Mouse (Mus musculus): Measurements from ENCODE around the gene Gm14391. TPM values are rescaled to one million over a fixed set of nuclear protein-coding genes. Genes with fewer than 3 reads are reported as not detected.
"Not testable (repeated sequence)": the region's sequence is repeated elsewhere in the genome, so short reads cannot be mapped to it uniquely, and the experiment has no call there.

Gene Gm14391
- polyA plus RNA-seq, 1 experiment from 2014 or later = 4.7 TPM

DNA sequence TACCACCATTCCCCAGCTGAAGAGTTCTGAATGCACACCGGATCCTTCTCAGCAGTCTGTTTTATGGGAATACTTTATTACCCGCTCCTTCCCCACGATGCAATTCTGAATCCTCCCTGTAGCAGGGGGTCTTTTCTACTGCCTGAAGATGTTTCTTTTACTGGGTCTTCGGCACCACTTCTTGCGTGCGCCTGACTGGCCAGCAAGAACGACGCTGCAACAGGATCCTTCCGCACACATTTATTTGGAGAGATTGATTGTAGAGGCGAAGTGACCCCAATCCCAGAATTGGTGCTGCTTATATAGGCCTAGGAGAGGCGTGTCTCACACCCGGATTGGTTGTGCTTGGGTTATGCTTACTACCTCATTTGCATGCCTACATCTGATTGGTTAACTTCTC, 41.6 kb downstream of the Gm14391 start:
- DNase-seq (ENCODE audit: low spot score); ATAC-seq (replicated peaks; ENCODE audit: insufficient number of reproducible peaks, low FRiP score, low TSS enrichment, low read depth); H3K27ac ChIP-seq (replicated peaks; ENCODE audit: low read depth, low read length); H3K9me3 ChIP-seq (replicated peaks; ENCODE audit: control insufficient read depth, low read length); H3K27me3 ChIP-seq (ENCODE audit: control insufficient read depth, insufficient read depth, low read length); H3K9ac ChIP-seq (replicated peaks; ENCODE audit: low read length); H3K4me2 ChIP-seq (ENCODE audit: low read depth, low read length); H3K36me3 ChIP-seq (replicated peaks; ENCODE audit: control insufficient read depth, insufficient read depth, low read depth, low read length); H3K4me3 ChIP-seq (ENCODE audit: low read depth, low read length); H3K4me1 ChIP-seq (ENCODE audit: control insufficient read depth, insufficient read depth, low read length): not testable (repeated sequence)
- WGBS = 93% methylated on average over 12 of the region's 12 CpGs

DNA sequence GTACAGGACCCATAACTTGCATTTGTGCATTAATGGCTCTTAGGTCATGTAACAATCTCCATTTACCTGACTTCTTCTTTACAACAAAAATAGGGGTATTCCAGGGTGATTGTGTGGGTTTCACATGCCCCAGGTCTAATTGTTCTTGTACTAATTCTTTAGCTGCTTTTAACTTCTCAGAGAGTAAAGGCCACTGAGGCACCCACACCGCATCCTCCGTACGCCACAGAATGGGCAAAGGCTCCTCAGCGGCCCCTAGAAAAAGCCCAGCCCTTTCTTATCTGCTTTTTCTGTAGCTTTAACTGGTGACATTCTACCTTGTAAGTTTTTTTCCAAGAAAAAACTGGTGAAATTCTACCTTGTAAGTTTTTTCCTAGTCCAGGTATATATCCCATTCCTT, 45.3 kb downstream of the Gm14391 start:
- not testable (repeated sequence) for H3K9me3 ChIP-seq (replicated peaks; ENCODE audit: control insufficient read depth, low read length); H3K4me1 ChIP-seq (ENCODE audit: control insufficient read depth, insufficient read depth, low read length); H3K27me3 ChIP-seq (ENCODE audit: control insufficient read depth, insufficient read depth, low read length); H3K36me3 ChIP-seq (replicated peaks; ENCODE audit: control insufficient read depth, insufficient read depth, low read depth, low read length); H3K9ac ChIP-seq (replicated peaks; ENCODE audit: low read length); DNase-seq (ENCODE audit: low spot score); H3K4me2 ChIP-seq (ENCODE audit: low read depth, low read length); H3K4me3 ChIP-seq (ENCODE audit: low read depth, low read length); ATAC-seq (replicated peaks; ENCODE audit: insufficient number of reproducible peaks, low FRiP score, low TSS enrichment, low read depth); H3K27ac ChIP-seq (replicated peaks; ENCODE audit: low read depth, low read length)
- 80% methylated on average over 4 of the region's 4 CpGs for WGBS

GRCm38 (mm10) chr2:175158642-175159041, 48.1 kb downstream of the Gm14391 start:
- no peak overlapping the region for H3K4me3 ChIP-seq (ENCODE audit: low read depth, low read length)
- H3K27me3 ChIP-seq (ENCODE audit: control insufficient read depth, insufficient read depth, low read length) = no peaks in the 10 kb centered on the region
- H3K36me3 ChIP-seq (replicated peaks; ENCODE audit: control insufficient read depth, insufficient read depth, low read depth, low read length) = no peaks in the 10 kb centered on the region
- H3K27ac ChIP-seq (replicated peaks; ENCODE audit: low read depth, low read length) = no peak overlapping the region
- no peak overlapping the region for H3K9ac ChIP-seq (replicated peaks; ENCODE audit: low read length)
- no peaks in the 10 kb centered on the region for H3K4me1 ChIP-seq (ENCODE audit: control insufficient read depth, insufficient read depth, low read length)
- WGBS = 79% methylated on average over 3 of the region's 3 CpGs
- H3K4me2 ChIP-seq (ENCODE audit: low read depth, low read length) = no peak overlapping the region
- ATAC-seq (replicated peaks; ENCODE audit: insufficient number of reproducible peaks, low FRiP score, low TSS enrichment, low read depth) (no peak), DNase-seq (ENCODE audit: low spot score) (no peak)
- no peaks in the 10 kb centered on the region for H3K9me3 ChIP-seq (replicated peaks; ENCODE audit: control insufficient read depth, low read length)

- Histone ChIP-seq H3K27ac (replicated peaks; ENCODE audit: low read depth, low read length) (no peak overlapping the region), H3K4me2 (ENCODE audit: low read depth, low read length) (no peak overlapping the region), H3K36me3 (replicated peaks; ENCODE audit: control insufficient read depth, insufficient read depth, low read depth, low read length) (no peaks in the 10 kb centered on the region), H3K4me3 (ENCODE audit: low read depth, low read length) (no peak overlapping the region), H3K9me3 (replicated peaks; ENCODE audit: control insufficient read depth, low read length) (no peaks in the 10 kb centered on the region), H3K9ac (replicated peaks; ENCODE audit: low read length) (no peak overlapping the region), H3K27me3 (ENCODE audit: control insufficient read depth, insufficient read depth, low read length) (no peaks in the 10 kb centered on the region), H3K4me1 (ENCODE audit: control insufficient read depth, insufficient read depth, low read length) (no peaks in the 10 kb centered on the region)
- no peak for DNase-seq (ENCODE audit: low spot score)
- 92% methylated on average over 13 of the region's 13 CpGs for WGBS
- no peak for ATAC-seq (replicated peaks; ENCODE audit: insufficient number of reproducible peaks, low FRiP score, low TSS enrichment, low read depth)
Observed at GRCm38 (mm10) chr2:175156696-175157095, 50.0 kb downstream of the Gm14391 start.

DNA sequence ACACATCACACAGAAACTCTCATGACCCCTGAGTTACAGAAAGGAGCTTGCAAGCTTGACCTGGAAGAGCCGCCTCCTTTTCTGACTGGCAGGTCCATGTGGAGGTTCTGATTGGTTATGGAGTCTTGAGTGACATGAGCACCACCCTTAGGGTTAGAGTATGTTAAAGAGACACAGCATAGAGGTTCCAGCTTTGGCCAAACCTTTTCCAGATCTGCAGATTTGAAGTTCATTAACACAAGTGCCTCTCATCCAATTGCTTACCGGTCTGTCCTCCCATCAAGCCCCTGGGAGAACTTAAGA, 64.8 kb downstream of the Gm14391 start, which contains the start of gene Gm14399:
TSS of gene Gm14399 (minus strand) at position 20 of the 303 bp plus-strand sequence.
- not testable (repeated sequence) for H3K9ac ChIP-seq (replicated peaks; ENCODE audit: low read length); H3K27me3 ChIP-seq (ENCODE audit: control insufficient read depth, insufficient read depth, low read length); H3K27ac ChIP-seq (replicated peaks; ENCODE audit: low read depth, low read length); H3K4me2 ChIP-seq (ENCODE audit: low read depth, low read length); H3K36me3 ChIP-seq (replicated peaks; ENCODE audit: control insufficient read depth, insufficient read depth, low read depth, low read length); DNase-seq (ENCODE audit: low spot score); H3K4me1 ChIP-seq (ENCODE audit: control insufficient read depth, insufficient read depth, low read length); ATAC-seq (replicated peaks; ENCODE audit: insufficient number of reproducible peaks, low FRiP score, low TSS enrichment, low read depth); H3K9me3 ChIP-seq (replicated peaks; ENCODE audit: control insufficient read depth, low read length)
- H3K4me3 ChIP-seq (ENCODE audit: low read depth, low read length) = peak within 1 kb of the TSS; percentile 37
- WGBS = 11% methylated on average over 1 of the region's 2 CpGs

DNA sequence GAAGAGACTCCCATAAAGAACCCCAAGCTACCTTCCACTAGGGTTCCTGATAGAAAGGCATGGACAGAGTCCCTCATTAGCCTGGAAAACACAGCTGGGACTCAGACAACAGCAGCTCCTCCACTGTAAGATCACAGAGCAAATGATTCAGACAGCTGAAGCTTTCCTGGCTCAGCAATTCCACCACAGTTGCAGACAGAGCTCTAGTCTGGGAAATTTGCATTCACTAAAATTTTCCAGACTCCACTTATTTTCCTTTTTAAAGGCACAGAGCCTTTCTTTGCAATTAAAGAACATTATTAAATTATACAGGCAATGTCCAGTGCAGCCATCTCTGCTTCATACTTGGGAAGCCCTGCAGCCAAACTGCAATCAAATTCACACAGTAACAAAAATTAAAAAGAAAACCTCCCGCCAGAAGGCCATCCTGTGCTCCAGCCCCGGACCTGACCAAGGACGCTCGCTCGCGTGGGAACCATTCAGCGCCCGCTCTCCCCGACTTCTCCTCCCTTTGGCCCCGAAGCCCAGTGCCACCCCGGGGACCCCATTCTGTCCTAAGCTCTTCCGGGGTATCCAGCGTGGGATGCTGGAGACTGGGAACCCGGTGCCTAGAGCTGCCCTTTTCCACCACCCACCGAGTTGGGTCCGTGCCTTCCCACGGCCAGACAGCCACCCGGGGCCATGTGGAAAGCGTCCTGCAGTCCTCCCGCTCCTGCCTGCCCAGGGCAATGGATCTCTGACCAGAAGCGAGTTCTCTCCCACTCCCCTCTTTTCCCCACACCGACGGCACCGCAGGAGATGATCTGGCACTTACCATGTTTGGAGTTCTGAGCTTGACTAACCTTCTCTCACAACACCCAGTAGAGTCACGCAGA, 65.4 kb downstream of the Gm14391 start:
- H3K4me2 ChIP-seq (ENCODE audit: low read depth, low read length); H3K27ac ChIP-seq (replicated peaks; ENCODE audit: low read depth, low read length); ATAC-seq (replicated peaks; ENCODE audit: insufficient number of reproducible peaks, low FRiP score, low TSS enrichment, low read depth); H3K9ac ChIP-seq (replicated peaks; ENCODE audit: low read length); H3K9me3 ChIP-seq (replicated peaks; ENCODE audit: control insufficient read depth, low read length); DNase-seq (ENCODE audit: low spot score); H3K27me3 ChIP-seq (ENCODE audit: control insufficient read depth, insufficient read depth, low read length); H3K4me1 ChIP-seq (ENCODE audit: control insufficient read depth, insufficient read depth, low read length); H3K36me3 ChIP-seq (replicated peaks; ENCODE audit: control insufficient read depth, insufficient read depth, low read depth, low read length): not testable (repeated sequence)
- WGBS = 8% methylated on average over 20 of the region's 25 CpGs
- H3K4me3 ChIP-seq (ENCODE audit: low read depth, low read length) = peak overlapping the region; percentile 37

Other genes with a start within 250 kb of the Gm14391 start
- gene Gm14444, start 196.7 kb downstream of the Gm14391 start, polyA plus RNA-seq (2014; fragmentation: Nextera tagmentation; extraction: Ambion mirVana) = not detected in 2 replicates
- gene Gm14393, start 139.1 kb downstream of the Gm14391 start, polyA plus RNA-seq (2014; fragmentation: Nextera tagmentation; extraction: Ambion mirVana) = 0.82 and 1.3 TPM in 2 replicates
- gene Gm14399, start 64.9 kb downstream of the Gm14391 start, polyA plus RNA-seq (2014; fragmentation: Nextera tagmentation; extraction: Ambion mirVana) = 5.6 and 6.3 TPM in 2 replicates
- gene Gm14443, start 31.0 kb downstream of the Gm14391 start, polyA plus RNA-seq (2014; fragmentation: Nextera tagmentation; extraction: Ambion mirVana) = 1.3 TPM in 2 replicates
- gene Gm14440, start 68.2 kb upstream of the Gm14391 start, polyA plus RNA-seq (2014; fragmentation: Nextera tagmentation; extraction: Ambion mirVana) = 5.1 and 5.3 TPM in 2 replicates
- 30.0 and 30.5 TPM in 2 replicates for gene Gm4631, start 131.3 kb upstream of the Gm14391 start, polyA plus RNA-seq (2014; fragmentation: Nextera tagmentation; extraction: Ambion mirVana)
- gene Zfp968, start 165.5 kb upstream of the Gm14391 start, polyA plus RNA-seq (2014; fragmentation: Nextera tagmentation; extraction: Ambion mirVana) = 6.1 and 7.7 TPM in 2 replicates
- gene Gm4724, start 228.9 kb upstream of the Gm14391 start, polyA plus RNA-seq (2014; fragmentation: Nextera tagmentation; extraction: Ambion mirVana) = 12.0 and 22.5 TPM in 2 replicates